Mouse (Mus musculus) B cell, adult 2 months (primary cell): Measurements from ENCODE around the gene Wdr45.

Experiments used
- DNase-seq, 2 experiments: peaks; one replicate each; pipeline ENCODE4 v3.0.0; 2022

The Wdr45 gene

DNA sequence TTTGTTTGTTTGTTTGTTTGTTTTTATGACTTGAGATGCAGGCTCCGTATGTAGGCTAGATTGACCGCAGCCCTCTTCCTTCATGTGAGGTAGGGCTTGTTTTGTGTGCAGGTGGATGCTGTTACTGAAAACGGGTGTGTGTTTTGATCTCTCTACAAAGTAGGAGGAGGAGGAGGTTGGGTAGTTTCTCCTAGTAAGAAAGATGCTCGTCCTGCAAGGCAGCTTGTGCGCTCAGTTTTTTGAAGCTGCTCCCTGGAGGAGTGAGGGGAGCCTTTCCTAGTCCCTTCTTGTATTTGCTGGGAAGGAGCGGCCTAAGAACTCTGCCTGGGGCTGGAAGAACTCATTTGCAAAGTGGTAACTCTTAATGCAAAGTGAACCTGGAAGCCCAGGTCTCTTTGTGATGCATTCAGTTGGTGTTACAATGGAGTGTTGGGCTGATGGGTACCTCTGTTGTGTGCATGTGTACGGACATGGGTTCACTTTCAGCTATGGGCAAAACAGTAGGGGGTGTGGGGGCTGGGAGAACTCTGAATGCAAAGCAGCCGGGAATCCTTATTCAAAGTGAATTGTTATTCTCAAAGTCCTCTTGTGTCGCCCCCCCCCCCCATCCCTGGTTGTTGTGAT is 50.6 kb downstream of the Wdr45 start:
- DNase-seq, result no peak

DNA sequence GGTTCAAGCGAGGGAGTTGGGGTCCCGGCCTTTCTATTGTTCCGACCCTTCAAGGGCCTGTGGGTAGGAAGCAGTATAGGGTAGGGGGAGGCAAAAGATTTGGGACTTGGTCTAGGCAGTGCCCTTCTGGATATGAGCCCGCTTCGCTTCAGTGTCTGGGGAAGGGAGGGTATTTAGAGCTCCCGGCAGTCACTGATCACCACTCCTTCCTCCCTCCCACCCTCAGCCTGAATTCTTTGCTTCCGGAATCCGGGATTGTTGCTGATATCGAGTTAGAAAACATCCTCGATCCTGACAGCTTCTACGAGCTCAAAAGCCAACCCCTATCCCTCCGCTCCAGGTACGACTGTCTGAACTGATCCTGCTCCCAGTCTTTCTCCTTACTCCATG is 51.1 kb downstream of the Wdr45 start:
- DNase-seq, result no peak

DNA sequence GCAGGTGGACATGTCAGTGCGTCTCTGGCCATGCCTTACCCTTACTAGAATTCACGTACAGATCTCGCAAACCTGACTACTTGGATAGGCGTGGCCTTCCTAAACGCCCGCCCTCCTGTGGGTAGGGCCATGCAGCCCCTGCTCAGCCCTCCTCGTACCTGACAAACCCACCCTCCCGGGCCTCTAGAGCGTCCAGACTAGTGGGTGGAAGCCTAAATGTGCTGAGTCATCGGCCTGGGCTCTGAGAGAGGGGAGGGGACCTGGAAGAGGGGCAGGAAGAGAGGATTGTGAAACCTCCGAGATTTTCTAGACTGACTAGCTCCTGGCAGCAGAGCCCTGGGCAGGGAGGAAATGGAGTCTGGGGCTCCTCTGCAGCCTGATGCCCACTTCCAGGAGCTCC is 51.6 kb downstream of the Wdr45 start:
- no peak for DNase-seq

DNA sequence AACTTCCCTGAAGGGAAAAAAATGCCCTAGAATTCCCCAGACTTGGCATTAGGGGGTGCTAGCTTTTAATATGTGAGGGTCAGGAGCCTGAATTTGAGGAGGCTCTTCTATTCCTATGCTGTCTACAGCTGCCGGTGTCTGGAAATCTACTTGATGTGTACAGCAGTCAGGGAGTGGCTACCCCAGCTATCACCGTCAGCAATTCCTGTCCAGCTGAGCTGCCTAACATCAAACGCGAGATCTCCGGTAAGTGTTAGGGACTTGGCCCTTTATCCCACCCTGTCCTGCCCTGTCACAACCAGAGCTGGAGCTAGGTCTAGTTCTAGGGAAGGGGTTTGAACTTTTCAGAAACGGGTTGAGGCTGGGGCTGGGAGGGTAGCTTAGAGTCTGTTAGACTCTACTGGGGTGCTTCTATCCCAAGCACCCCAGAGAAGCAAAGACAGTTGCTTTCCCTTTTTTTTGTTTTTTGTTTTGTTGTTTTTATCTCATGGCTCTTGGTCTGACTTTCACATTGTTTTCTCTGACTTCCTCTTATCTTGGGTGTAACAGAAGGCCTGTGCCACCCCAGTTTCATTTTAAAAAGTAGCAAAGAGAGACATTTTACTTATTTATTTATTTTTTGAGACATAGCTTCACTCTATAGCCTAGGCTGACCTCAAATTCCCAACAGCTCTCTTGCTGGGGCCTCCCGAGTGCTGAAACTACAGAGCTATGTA is 55.3 kb downstream of the Wdr45 start:
- no peak for DNase-seq

DNA sequence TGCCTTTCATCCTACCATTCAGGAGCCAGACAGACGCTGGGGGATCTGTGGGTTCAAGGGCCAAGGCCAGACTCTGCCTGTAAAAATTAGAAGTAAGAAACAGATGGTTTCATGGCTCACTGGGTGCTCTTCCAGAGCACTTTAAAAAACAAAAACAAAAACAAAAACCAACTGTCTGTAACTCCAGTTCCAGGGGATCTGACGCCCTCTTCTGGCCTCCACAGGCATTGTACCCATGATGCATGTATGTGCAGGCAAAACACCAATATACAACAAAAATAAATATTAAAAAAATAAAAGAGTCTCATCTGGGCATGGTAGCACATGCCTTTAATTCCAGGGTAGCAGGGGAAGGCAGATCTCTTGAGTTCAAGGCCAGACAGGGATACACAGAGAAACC is 58.6 kb downstream of the Wdr45 start:
- DNase-seq, result peak; percentile 49 to 60

DNA sequence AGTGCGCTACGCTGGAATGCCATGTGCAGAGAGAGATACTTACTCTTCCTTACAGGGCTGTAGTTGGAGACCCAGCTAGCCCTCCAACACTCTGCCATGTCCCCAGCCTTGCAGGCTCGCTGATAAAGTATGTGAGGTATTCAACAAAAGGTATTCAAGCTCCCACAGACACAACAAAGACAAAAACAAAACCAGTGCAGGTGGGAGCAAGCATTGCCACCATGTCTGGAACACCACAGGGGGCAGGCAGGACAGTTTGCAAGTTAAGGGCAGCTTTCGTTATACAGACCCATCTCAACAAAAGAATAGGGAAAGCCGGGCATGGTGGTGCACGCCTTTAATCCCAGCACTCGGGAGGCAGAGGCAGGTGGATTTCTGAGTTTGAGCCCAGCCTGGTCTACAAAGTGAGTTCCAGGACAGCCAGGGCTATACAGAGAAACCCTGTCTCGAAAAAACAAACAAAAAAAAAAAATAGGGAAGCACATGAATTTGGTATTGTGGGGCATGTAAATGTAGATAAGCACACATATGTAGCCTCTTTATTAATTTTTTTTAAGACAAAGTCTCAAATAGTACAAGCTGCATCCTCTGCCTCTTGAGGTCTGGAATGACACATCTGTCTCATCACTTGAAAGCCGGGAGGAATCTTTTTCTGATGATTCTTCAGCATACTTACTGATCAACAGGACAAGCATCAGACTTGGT is 61.5 kb downstream of the Wdr45 start:
- DNase-seq, result no peak

DNA sequence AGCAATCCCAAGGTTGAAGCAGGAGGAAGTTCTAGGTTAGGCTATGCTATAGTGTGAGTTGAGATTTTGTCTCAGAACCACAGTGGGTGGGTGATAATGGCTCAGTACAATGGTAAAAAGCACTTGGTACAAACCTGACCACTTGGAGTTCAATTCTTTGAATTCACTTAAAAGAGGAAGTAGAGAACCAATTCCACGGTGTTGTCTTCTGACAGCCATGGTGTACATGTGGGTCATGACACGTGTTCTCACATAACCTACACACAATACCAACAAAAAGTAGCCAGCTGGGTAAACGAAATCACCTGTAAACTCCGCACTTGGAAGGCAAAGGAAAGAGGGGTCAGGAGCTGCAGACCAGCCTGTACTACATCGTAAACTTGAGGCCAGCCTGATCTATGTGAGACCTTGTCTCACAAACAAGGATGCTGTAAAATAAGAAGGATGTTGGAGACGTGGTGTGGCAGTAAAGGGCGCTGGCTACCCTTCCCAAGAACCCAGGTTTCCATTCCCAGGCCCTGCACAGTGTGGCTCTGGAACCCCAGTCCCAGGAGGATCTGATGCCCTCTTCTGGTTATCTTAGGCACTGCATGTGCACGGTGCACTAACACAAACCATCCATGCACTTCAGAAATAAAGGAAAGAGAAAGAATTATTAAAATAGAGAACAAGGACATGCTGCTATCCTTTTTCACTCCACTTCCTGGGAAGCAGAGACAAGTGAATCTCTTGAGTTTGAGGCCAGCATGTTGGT is 62.4 kb downstream of the Wdr45 start:
- peak; percentile 54 to 61 for DNase-seq
